Mouse (Mus musculus) lung, postnatal 0 days (tissue): ENCODE results near the gene Fbxl19.

Source experiments
- CTCF ChIP-seq: IDR thresholded peaks from 2 replicates; pipeline ENCODE4 v1.5.1; 2016; ENCODE audit warnings: antibody characterized with exemption, mild to moderate bottlenecking
- EP300 ChIP-seq: IDR thresholded peaks from 2 replicates; pipeline ENCODE4 v1.6.1; 2016; ENCODE audit warnings: antibody characterized with exemption, mild to moderate bottlenecking, control low read depth

DNA sequence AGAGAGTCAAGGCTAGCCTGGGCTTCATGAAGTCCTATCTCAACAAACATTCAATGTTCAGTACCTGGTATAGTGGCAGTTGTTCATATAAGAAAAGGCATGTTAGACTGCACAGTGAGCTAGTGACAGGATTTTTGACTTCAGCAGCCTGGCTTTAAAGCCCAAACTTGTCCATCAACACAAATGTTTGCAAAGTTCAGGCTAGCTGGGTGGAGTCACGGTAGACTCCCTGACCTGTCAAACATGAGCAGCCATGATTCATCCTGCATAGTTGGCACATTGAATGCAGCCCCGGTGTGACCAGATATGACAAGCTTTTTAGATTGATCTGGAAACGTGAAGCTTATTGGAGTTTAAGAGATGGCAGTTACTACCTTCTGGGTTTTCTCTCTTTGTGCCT lies 27.7 kb downstream of the Fbxl19 start:
- TF ChIP-seq CTCF: no peak
- TF ChIP-seq EP300: no peak
